Mouse (Mus musculus) E14TG2a.4 (cell line): ENCODE results near the gene Zscan18.

Source experiments
- CTCF ChIP-seq: conservative IDR thresholded peaks from 2 replicates; pipeline ENCODE4 v1.5.1; 2014; ENCODE audit warnings: low read length
- POU5F1 ChIP-seq: IDR thresholded peaks from 2 replicates; pipeline ENCODE4 v1.6.1; 2014; ENCODE audit warnings: low read length, borderline replicate concordance

GRCm38 (mm10) chr7:12780151-12780830 is 23.1 kb downstream of the Zscan18 start:
- TF ChIP-seq CTCF, result no peak
- TF ChIP-seq POU5F1, result no peak
